Mouse (Mus musculus) neural tube, embryonic 15.5 days (tissue): Measurements from ENCODE around the gene Gm9887. TPM values are rescaled to one million over a fixed set of nuclear protein-coding genes. Genes with fewer than 3 reads are reported as not detected.
"Not testable (repeated sequence)": the region's sequence is repeated elsewhere in the genome, so short reads cannot be mapped to it uniquely, and the experiment has no call there.

Experiments used
- ATAC-seq: fragments of 200-750 bp; cut with Nextera tagmentation; 2 replicates; pipeline ENCODE4 v1.8.0; 2017; ENCODE audit warnings: mild to moderate bottlenecking, moderate TSS enrichment, moderate library complexity; ENCODE audit not compliant: low FRiP score
- H3K27ac ChIP-seq: fragments of 300-500 bp; sonication (generic); replicated peaks from 2 replicates; pipeline ENCODE4 v1.5.1; 2015; ENCODE audit warnings: mild to moderate bottlenecking, inconsistent platforms
- H3K27me3 ChIP-seq: fragments of 300-500 bp; sonication (generic); replicated peaks from 2 replicates; pipeline ENCODE4 v1.6.1; 2015; ENCODE audit warnings: inconsistent platforms
- H3K36me3 ChIP-seq: fragments of 300-500 bp; sonication (generic); 2 replicates; pipeline ENCODE4 v1.6.1; 2015; ENCODE audit warnings: inconsistent platforms
- H3K4me1 ChIP-seq: fragments of 300-500 bp; sonication (generic); 2 replicates; pipeline ENCODE4 v1.6.1; 2015; ENCODE audit warnings: inconsistent platforms
- H3K4me2 ChIP-seq: fragments of 300-500 bp; sonication (generic); 2 replicates; pipeline ENCODE4 v1.6.1; 2015; ENCODE audit warnings: inconsistent platforms, mild to moderate bottlenecking, moderate library complexity
- H3K4me3 ChIP-seq: fragments of 300-500 bp; sonication (generic); replicated peaks from 2 replicates; pipeline ENCODE4 v1.5.1; 2015; ENCODE audit warnings: mild to moderate bottlenecking, inconsistent platforms
- H3K9ac ChIP-seq: fragments of 300-500 bp; sonication (generic); replicated peaks from 2 replicates; pipeline ENCODE4 v1.6.1; 2015; ENCODE audit warnings: mild to moderate bottlenecking, inconsistent platforms
- H3K9me3 ChIP-seq: fragments of 300-500 bp; sonication (generic); replicated peaks from 2 replicates; pipeline ENCODE4 v1.6.1; 2016; ENCODE audit warnings: inconsistent platforms
- WGBS: fragments of 180-500 bp; shearing (Covaris S2); methylation state at CpG from one replicate; pipeline ENCODE4 v1.1.7; 2015; ENCODE audit warnings: mixed read lengths; 5-methylcytosine and 5-hydroxymethylcytosine counted together
- polyA plus RNA-seq: library from polyadenylated mRNA; unstranded; fragments of >200 nt; fragmentation: Nextera tagmentation; extraction: Ambion mirVana; gene quantifications from 2 replicates; pipeline ENCODE4 v1.2.1, GENCODE M21; 2015

The Gm9887 gene
- polyA plus RNA-seq, 1 experiment from 2014 or later: 0.82 TPM

- no peaks in the 10 kb centered on the region for H3K4me1 ChIP-seq
- H3K9ac ChIP-seq: no peak overlapping the region
- no peaks in the 10 kb centered on the region for H3K9me3 ChIP-seq
- no peak overlapping the region for H3K4me2 ChIP-seq
- no peak for ATAC-seq
- WGBS: 96% methylated on average over 5 of the region's 5 CpGs
- H3K36me3 ChIP-seq: no peaks in the 10 kb centered on the region
- no peak overlapping the region for H3K27ac ChIP-seq
- H3K4me3 ChIP-seq: no peak overlapping the region
- no peaks in the 10 kb centered on the region for H3K27me3 ChIP-seq
Measured at GRCm38 (mm10) chr12:69384606-69385005, 12.3 kb upstream of the Gm9887 start.

- H3K4me2 ChIP-seq: no peak overlapping the region
- no peaks in the 10 kb centered on the region for H3K36me3 ChIP-seq
- no peaks in the 10 kb centered on the region for H3K27me3 ChIP-seq
- 93% methylated on average over 1 of the region's 1 CpGs for WGBS
- H3K4me1 ChIP-seq: no peaks in the 10 kb centered on the region
- no peak overlapping the region for H3K27ac ChIP-seq
- ATAC-seq: no peak
- no peak overlapping the region for H3K9ac ChIP-seq
- no peak overlapping the region for H3K4me3 ChIP-seq
- no peaks in the 10 kb centered on the region for H3K9me3 ChIP-seq
Measured at GRCm38 (mm10) chr12:69382880-69383279, 10.6 kb upstream of the Gm9887 start.

DNA sequence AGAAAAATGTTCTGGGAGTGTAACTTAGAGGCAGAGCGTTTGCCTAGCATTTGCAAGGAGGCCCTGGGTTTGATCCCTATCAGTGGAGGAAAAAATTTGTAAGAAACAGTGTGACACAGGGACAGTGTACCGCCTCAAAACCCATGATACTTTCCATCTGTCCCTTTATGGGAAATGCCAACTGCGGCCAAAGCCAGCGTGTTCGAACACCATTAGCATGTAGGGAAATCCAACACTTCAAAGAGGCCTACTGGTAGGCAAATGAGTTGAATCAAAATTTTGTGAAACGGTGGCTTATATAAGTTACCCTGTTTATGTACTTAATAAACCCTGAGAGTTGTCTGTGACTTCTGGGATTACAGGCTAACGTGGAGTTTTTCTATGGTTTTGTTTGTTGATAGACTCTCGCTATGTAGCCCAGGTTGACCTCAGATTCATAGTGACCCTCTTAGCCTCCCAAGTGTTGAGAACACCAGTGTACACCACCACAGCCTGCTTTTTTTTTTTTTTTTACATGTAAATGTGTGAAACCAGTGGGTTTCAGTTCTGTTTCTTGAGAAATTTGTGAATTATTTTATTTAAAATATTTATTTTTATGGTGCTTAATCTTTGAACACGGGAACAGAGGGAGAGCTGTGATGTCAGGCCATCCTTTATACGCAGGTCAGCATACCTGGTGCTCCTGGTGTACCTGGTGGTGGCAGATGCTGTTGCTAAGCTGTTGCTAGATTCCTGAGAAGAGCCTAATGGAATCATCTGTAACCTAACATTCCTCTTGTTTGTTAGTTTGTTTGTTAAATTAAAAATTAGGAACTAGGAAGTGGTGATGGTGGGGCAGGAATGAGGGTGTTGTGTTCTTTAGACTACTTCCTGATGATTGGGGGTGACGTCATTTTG, 6.5 kb upstream of the Gm9887 start:
- H3K36me3 ChIP-seq: no peaks in the 10 kb centered on the region
- no peak overlapping the region for H3K4me2 ChIP-seq
- ATAC-seq: no peak
- H3K4me1 ChIP-seq: peaks cover 11% of the 10 kb centered on the region
- 92% methylated on average over 11 of the region's 11 CpGs for WGBS
- no peaks in the 10 kb centered on the region for H3K9me3 ChIP-seq
- H3K4me3 ChIP-seq: no peak overlapping the region
- no peak overlapping the region for H3K27ac ChIP-seq
- H3K27me3 ChIP-seq: no peaks in the 10 kb centered on the region
- no peak overlapping the region for H3K9ac ChIP-seq

DNA sequence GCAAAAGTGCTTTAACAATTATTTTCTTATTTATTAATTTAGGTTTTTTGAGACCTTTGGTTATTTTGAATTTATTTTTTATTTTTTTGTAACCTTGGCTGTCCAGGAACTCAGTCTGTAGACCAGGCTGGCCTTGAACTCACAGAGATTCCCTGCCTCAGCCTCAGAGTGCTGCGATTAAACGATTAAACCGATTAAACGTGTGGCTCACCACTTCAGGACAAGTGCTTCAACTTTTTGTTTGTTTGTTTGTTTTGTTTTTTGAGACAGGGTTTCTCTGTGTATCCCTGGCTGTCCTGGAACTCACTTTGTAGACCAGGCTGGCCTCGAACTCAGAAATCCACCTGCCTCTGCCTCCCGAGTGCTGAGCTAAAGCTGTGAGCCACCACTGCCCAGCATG, 5.4 kb upstream of the Gm9887 start:
- not testable (repeated sequence) for H3K9ac ChIP-seq, H3K4me3 ChIP-seq, H3K4me2 ChIP-seq, H3K36me3 ChIP-seq, H3K27me3 ChIP-seq, ATAC-seq, H3K9me3 ChIP-seq, H3K27ac ChIP-seq
- H3K4me1 ChIP-seq: peaks cover 22% of the 10 kb centered on the region
- 96% methylated on average over 6 of the region's 6 CpGs for WGBS

GRCm38 (mm10) chr12:69377188-69377587, 4.9 kb upstream of the Gm9887 start:
- H3K27ac ChIP-seq: no peak overlapping the region
- H3K4me2 ChIP-seq: no peak overlapping the region
- H3K36me3 ChIP-seq: no peaks in the 10 kb centered on the region
- H3K9me3 ChIP-seq: no peaks in the 10 kb centered on the region
- peaks cover 22% of the 10 kb centered on the region for H3K4me1 ChIP-seq
- no peak overlapping the region for H3K4me3 ChIP-seq
- no peak overlapping the region for H3K9ac ChIP-seq
- WGBS: 98% methylated on average over 1 of the region's 1 CpGs
- H3K27me3 ChIP-seq: no peaks in the 10 kb centered on the region
- ATAC-seq: no peak

GRCm38 (mm10) chr12:69376132-69376531, 3.9 kb upstream of the Gm9887 start:
- Histone ChIP-seq H3K27ac (no peak overlapping the region), H3K4me2 (no peak overlapping the region), H3K4me3 (no peak overlapping the region), H3K27me3 (no peaks in the 10 kb centered on the region), H3K36me3 (no peaks in the 10 kb centered on the region), H3K4me1 (peaks cover 22% of the 10 kb centered on the region), H3K9me3 (no peaks in the 10 kb centered on the region), H3K9ac (no peak overlapping the region)
- ATAC-seq: no peak
- 91% methylated on average over 2 of the region's 2 CpGs for WGBS

- 48% methylated on average over 11 of the region's 11 CpGs for WGBS
- Histone ChIP-seq H3K36me3 (no peaks in the 10 kb centered on the region), H3K4me2 (peak overlapping the region; percentile 80), H3K9me3 (no peaks in the 10 kb centered on the region), H3K27me3 (no peaks in the 10 kb centered on the region), H3K4me3 (peak overlapping the region; percentile 100), H3K9ac (peak overlapping the region; percentile 97), H3K27ac (no peak overlapping the region), H3K4me1 (peaks cover 25% of the 10 kb centered on the region)
- ATAC-seq: no peak
Measured at GRCm38 (mm10) chr12:69373850-69374766, 1.9 kb upstream of the Gm9887 start.

GRCm38 (mm10) chr12:69372731-69373331, 573 bp upstream of the Gm9887 start:
- Histone ChIP-seq H3K4me2 (peak overlapping the region; percentile 80), H3K9me3 (no peaks in the 10 kb centered on the region), H3K27ac (peak overlapping the region; percentile 94), H3K36me3 (no peaks in the 10 kb centered on the region), H3K4me1 (peaks cover 25% of the 10 kb centered on the region), H3K27me3 (no peaks in the 10 kb centered on the region), H3K4me3 (peak overlapping the region; percentile 100), H3K9ac (peak overlapping the region; percentile 97)
- ATAC-seq: peak; percentile 16; the same call in 1 of the 2 replicates
- under 1% methylated on average over 42 of the region's 42 CpGs for WGBS

GRCm38 (mm10) chr12:69371421-69371853, 821 bp downstream of the Gm9887 start:
- Histone ChIP-seq H3K4me2 (peak overlapping the region; percentile 80), H3K4me1 (peaks cover 25% of the 10 kb centered on the region), H3K27ac (peak overlapping the region; percentile 94), H3K27me3 (no peaks in the 10 kb centered on the region), H3K36me3 (no peaks in the 10 kb centered on the region), H3K9ac (peak overlapping the region; percentile 97), H3K4me3 (peak overlapping the region; percentile 100), H3K9me3 (no peaks in the 10 kb centered on the region)
- peak; percentile 88 for ATAC-seq
- WGBS: under 1% methylated on average over 24 of the region's 24 CpGs

- Histone ChIP-seq H3K27me3 (no peaks in the 10 kb centered on the region), H3K4me1 (peaks cover 22% of the 10 kb centered on the region), H3K36me3 (no peaks in the 10 kb centered on the region), H3K27ac (peak overlapping the region; percentile 94), H3K9ac (peak overlapping the region; percentile 97), H3K4me2 (peak overlapping the region; percentile 80), H3K9me3 (no peaks in the 10 kb centered on the region), H3K4me3 (peak overlapping the region; percentile 100)
- 17% methylated on average over 7 of the region's 7 CpGs for WGBS
- no peak for ATAC-seq
Measured at GRCm38 (mm10) chr12:69370936-69371335, 1.3 kb downstream of the Gm9887 start.

DNA sequence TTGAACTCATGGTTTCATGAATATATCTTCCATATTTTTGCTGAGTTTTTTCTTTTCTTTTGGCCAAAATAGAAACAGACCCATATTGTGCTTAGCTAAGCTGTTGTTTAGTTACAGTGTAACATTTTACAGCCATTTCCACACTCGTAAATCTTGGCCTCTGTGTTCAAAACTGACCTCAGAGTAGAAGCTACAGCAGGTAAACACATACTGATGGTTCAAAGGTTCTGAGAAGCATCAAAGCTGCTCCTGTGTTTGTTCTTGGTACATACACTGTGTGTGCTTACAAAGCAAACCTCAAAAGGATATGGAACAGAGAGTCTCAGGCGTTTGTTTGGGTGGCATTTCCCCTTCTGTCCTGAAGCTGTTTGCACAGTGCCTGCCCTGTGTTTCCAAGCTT, 4.7 kb downstream of the Gm9887 start:
- no peak for ATAC-seq
- peaks cover 15% of the 10 kb centered on the region for H3K4me1 ChIP-seq
- H3K27ac ChIP-seq: no peak overlapping the region
- no peak overlapping the region for H3K9ac ChIP-seq
- WGBS: 64% methylated on average over 2 of the region's 2 CpGs
- no peak overlapping the region for H3K4me3 ChIP-seq
- H3K4me2 ChIP-seq: no peak overlapping the region
- no peaks in the 10 kb centered on the region for H3K9me3 ChIP-seq
- H3K36me3 ChIP-seq: no peaks in the 10 kb centered on the region
- no peaks in the 10 kb centered on the region for H3K27me3 ChIP-seq
